Mouse (Mus musculus): ENCODE results near the gene Brd1. TPM values are rescaled to one million over a fixed set of nuclear protein-coding genes. Genes with fewer than 3 reads are reported as not detected.
"Not testable (repeated sequence)": the region's sequence is repeated elsewhere in the genome, so short reads cannot be mapped to it uniquely, and the experiment has no call there.

The Brd1 gene
- polyA plus RNA-seq, 1 experiment = 26.4 TPM

GRCm38 (mm10) chr15:88712501-88712900 is 21.5 kb downstream of the Brd1 start:
- peaks cover 21% of the 10 kb centered on the region for H3K79me2 ChIP-seq (ENCODE audit: control insufficient read depth, insufficient read depth)
- H3ac ChIP-seq (ENCODE audit: control insufficient read depth, insufficient read length) = no peak overlapping the region
- H3K4me2 ChIP-seq (ENCODE audit: low read depth) = no peak overlapping the region
- H3K36me3 ChIP-seq (ENCODE audit: control insufficient read depth, insufficient read depth) = peaks cover 89% of the 10 kb centered on the region
- no peak overlapping the region for H3K4me3 ChIP-seq
- H3K27me3 ChIP-seq (ENCODE audit: control insufficient read depth, insufficient read depth, insufficient read length) = no peaks in the 10 kb centered on the region
- TF ChIP-seq SRF (IDR thresholded peaks at IDR 0.05; ENCODE audit: control insufficient read depth, insufficient read length, low read depth) (no peak), TCF12 (IDR thresholded peaks at IDR 0.05; ENCODE audit: insufficient read depth, poor library complexity, severe bottlenecking) (no peak), TCF3 (IDR thresholded peaks at IDR 0.05; ENCODE audit: insufficient read length, low read depth) (no peak), E2F4 (IDR thresholded peaks at IDR 0.05; ENCODE audit: insufficient read depth) (no peak), POLR2A (IDR thresholded peaks at IDR 0.05; ENCODE audit: insufficient read length, low read depth) (peak; percentile 3), REST (IDR thresholded peaks at IDR 0.05; ENCODE audit: insufficient read depth, insufficient read length) (no peak), MYOG (IDR thresholded peaks at IDR 0.05; ENCODE audit: control insufficient read depth in 1 of 3, insufficient read depth in 1 of 3, insufficient read length in 2 of 3, low read depth in 2 of 3) (no peak), USF1 (IDR thresholded peaks at IDR 0.05; ENCODE audit: low read depth) (no peak), POLR2AphosphoS2 (IDR thresholded peaks at IDR 0.05; ENCODE audit: insufficient read length, low read depth) (peak; percentile 10), MYOD1 (IDR thresholded peaks at IDR 0.05; ENCODE audit: control insufficient read depth in 1 of 3, insufficient read length in 2 of 3, low read depth in 2 of 3) (no peak)

GRCm38 (mm10) chr15:88709878-88710277 is 24.2 kb downstream of the Brd1 start:
- no peak overlapping the region for H3K4me2 ChIP-seq (ENCODE audit: low read depth)
- no peaks in the 10 kb centered on the region for H3K27me3 ChIP-seq (ENCODE audit: control insufficient read depth, insufficient read depth, insufficient read length)
- no peak for TF ChIP-seq CEBPB (IDR thresholded peaks at IDR 0.05; ENCODE audit: insufficient read depth, poor library complexity, severe bottlenecking)
- TF ChIP-seq REST (IDR thresholded peaks at IDR 0.05; ENCODE audit: insufficient read depth, insufficient read length) = no peak
- TF ChIP-seq E2F4 (IDR thresholded peaks at IDR 0.05; ENCODE audit: insufficient read depth) = no peak
- no peak for TF ChIP-seq MYOD1 (IDR thresholded peaks at IDR 0.05; ENCODE audit: control insufficient read depth in 1 of 3, insufficient read length in 2 of 3, low read depth in 2 of 3)
- no peak for TF ChIP-seq USF1 (IDR thresholded peaks at IDR 0.05; ENCODE audit: low read depth)
- TF ChIP-seq POLR2AphosphoS2 (IDR thresholded peaks at IDR 0.05; ENCODE audit: insufficient read length, low read depth) = no peak
- peaks cover 5% of the 10 kb centered on the region for H3K79me2 ChIP-seq (ENCODE audit: control insufficient read depth, insufficient read depth)
- no peak overlapping the region for H3ac ChIP-seq (ENCODE audit: control insufficient read depth, insufficient read length)
- H3K4me3 ChIP-seq = no peak overlapping the region
- H3K36me3 ChIP-seq (ENCODE audit: control insufficient read depth, insufficient read depth) = peaks cover 94% of the 10 kb centered on the region

- Histone ChIP-seq H3K79me2 (ENCODE audit: control insufficient read depth, insufficient read depth) (peaks cover 7% of the 10 kb centered on the region), H3K4me2 (ENCODE audit: low read depth) (no peak overlapping the region), H3K27me3 (ENCODE audit: control insufficient read depth, insufficient read depth, insufficient read length) (no peaks in the 10 kb centered on the region), H3ac (ENCODE audit: control insufficient read depth, insufficient read length) (no peak overlapping the region), H3K4me3 (no peak overlapping the region), H3K36me3 (ENCODE audit: control insufficient read depth, insufficient read depth) (peaks cover 95% of the 10 kb centered on the region)
- TF ChIP-seq USF1 (IDR thresholded peaks at IDR 0.05; ENCODE audit: low read depth) (no peak), MAX (IDR thresholded peaks at IDR 0.05; ENCODE audit: low read depth) (no peak), TCF12 (IDR thresholded peaks at IDR 0.05; ENCODE audit: insufficient read depth, poor library complexity, severe bottlenecking) (no peak), POLR2AphosphoS2 (IDR thresholded peaks at IDR 0.05; ENCODE audit: insufficient read length, low read depth) (no peak), POLR2A (IDR thresholded peaks at IDR 0.05; ENCODE audit: insufficient read length, low read depth) (no peak), E2F4 (IDR thresholded peaks at IDR 0.05; ENCODE audit: insufficient read depth) (no peak), SRF (IDR thresholded peaks at IDR 0.05; ENCODE audit: control insufficient read depth, insufficient read length, low read depth) (no peak)
Measured at GRCm38 (mm10) chr15:88708657-88709511, 25.1 kb downstream of the Brd1 start.

GRCm38 (mm10) chr15:88708204-88708603 is 25.8 kb downstream of the Brd1 start:
- Histone ChIP-seq H3K27me3 (ENCODE audit: control insufficient read depth, insufficient read depth, insufficient read length) (no peaks in the 10 kb centered on the region), H3K4me2 (ENCODE audit: low read depth) (no peak overlapping the region), H3K79me2 (ENCODE audit: control insufficient read depth, insufficient read depth) (peaks cover 7% of the 10 kb centered on the region), H3K36me3 (ENCODE audit: control insufficient read depth, insufficient read depth) (peaks cover 95% of the 10 kb centered on the region), H3ac (ENCODE audit: control insufficient read depth, insufficient read length) (no peak overlapping the region), H3K4me3 (no peak overlapping the region)
- TF ChIP-seq USF1 (IDR thresholded peaks at IDR 0.05; ENCODE audit: low read depth) = no peak
- no peak for TF ChIP-seq E2F4 (IDR thresholded peaks at IDR 0.05; ENCODE audit: insufficient read depth)
- TF ChIP-seq TCF3 (IDR thresholded peaks at IDR 0.05; ENCODE audit: insufficient read length, low read depth) = no peak
- TF ChIP-seq MYOG (IDR thresholded peaks at IDR 0.05; ENCODE audit: control insufficient read depth in 1 of 3, insufficient read depth in 1 of 3, insufficient read length in 2 of 3, low read depth in 2 of 3) = no peak
- no peak for TF ChIP-seq POLR2AphosphoS2 (IDR thresholded peaks at IDR 0.05; ENCODE audit: insufficient read length, low read depth)

- H3K36me3 ChIP-seq (ENCODE audit: control insufficient read depth, insufficient read depth) = peaks cover 92% of the 10 kb centered on the region
- not testable (repeated sequence) for H3K79me2 ChIP-seq (ENCODE audit: control insufficient read depth, insufficient read depth); H3K4me3 ChIP-seq; H3K4me2 ChIP-seq (ENCODE audit: low read depth); H3K27me3 ChIP-seq (ENCODE audit: control insufficient read depth, insufficient read depth, insufficient read length); H3ac ChIP-seq (ENCODE audit: control insufficient read depth, insufficient read length)
Measured at GRCm38 (mm10) chr15:88706987-88707386, 27.0 kb downstream of the Brd1 start.

All from myocyte (in vitro differentiated cells).